Mouse (Mus musculus): ENCODE data around the gene Rab6b.

DNA sequence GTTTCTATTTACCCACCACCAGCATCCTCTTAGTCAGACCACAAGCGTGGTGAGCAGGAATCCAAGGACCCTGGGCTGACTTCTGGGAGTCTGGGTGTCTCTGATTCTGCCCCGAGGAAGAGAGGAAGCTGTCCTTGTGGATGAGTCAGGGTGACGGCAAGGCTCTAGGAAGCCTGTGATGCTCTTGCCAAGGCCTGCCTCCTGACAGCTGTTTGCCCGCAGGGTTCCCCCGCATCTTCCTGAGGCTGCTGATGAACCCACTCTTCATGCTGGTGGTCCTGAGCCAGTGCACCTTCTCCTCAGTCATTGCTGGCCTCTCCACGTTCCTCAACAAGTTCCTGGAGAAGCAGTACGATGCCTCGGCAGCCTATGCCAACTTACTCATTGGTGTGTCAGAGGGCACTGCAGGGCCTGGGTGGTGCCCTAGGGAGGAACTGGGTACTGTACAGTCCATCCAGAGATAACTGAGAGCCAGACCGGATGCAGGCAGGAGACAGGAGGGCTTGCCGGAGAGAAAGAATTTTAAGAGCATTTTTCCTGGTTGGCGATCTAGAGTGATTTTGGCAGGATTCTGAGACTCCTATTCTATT is 38.6 kb upstream of the Rab6b start:
- TF ChIP-seq CTCF (IDR thresholded peaks at IDR 0.05; ENCODE audit: extremely low read depth, insufficient read depth, low read length), result no peak
- TF ChIP-seq POLR2A (IDR thresholded peaks at IDR 0.05; ENCODE audit: extremely low read depth, insufficient read depth, low read length), result no peak

Measured in cortical plate, adult 2 months (tissue).